Mouse (Mus musculus) stomach, postnatal 0 days (tissue): ENCODE results near the gene Myo9a.

Experiments used
- CTCF ChIP-seq: IDR thresholded peaks from 2 replicates; pipeline ENCODE4 v1.5.1; 2016; ENCODE audit warnings: antibody characterized with exemption, low read depth, mild to moderate bottlenecking, moderate library complexity
- EP300 ChIP-seq: optimal IDR thresholded peaks from 2 replicates; pipeline ENCODE3; 2016; ENCODE audit warnings: antibody characterized with exemption

GRCm38 (mm10) chr9:59939691-59940090 is 189.0 kb downstream of the Myo9a start:
- no peak for TF ChIP-seq CTCF
- TF ChIP-seq EP300, result no peak
